Mouse (Mus musculus) bone marrow, adult 2 months (tissue): ENCODE data around the gene 4930402F06Rik.

Experiments
- CTCF ChIP-seq: fragments of 200-500 bp; IDR thresholded peaks from 2 replicates; pipeline ENCODE4 v1.5.1; 2011; ENCODE audit warnings: low read length, control low read depth; ENCODE audit not compliant: control insufficient read depth, insufficient read depth
- POLR2A ChIP-seq: fragments of 200-500 bp; IDR thresholded peaks from 2 replicates; pipeline ENCODE4 v1.6.1; 2011; ENCODE audit warnings: low read depth, mild to moderate bottlenecking, control low read depth, low read length, borderline replicate concordance; ENCODE audit not compliant: control insufficient read depth

DNA sequence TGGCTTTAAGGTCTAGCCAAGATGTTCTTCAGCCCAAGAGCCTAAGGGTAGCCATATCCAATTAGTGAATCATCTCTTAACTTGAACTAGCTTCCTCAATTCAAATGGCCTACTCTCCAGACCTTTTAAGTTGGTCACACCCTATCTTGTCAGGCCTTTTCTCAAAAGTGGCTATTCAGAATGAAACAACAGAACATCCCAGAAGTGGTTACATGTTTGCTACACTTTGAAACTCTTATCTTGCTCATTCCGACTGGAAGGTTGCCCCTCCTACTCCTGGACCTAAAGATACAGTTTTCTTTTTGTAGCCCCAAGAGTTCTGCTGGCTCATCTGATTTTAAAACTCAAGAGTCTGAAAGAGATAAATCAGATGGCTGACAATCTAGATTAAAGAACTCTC lies 23.7 kb upstream of the 4930402F06Rik start:
- TF ChIP-seq CTCF (no peak), POLR2A (no peak)
